Mouse (Mus musculus) ES-E14 (cell line): ENCODE data around the gene Slc4a1. TPM values are rescaled to one million over a fixed set of nuclear protein-coding genes. Genes with fewer than 3 reads are reported as not detected.

Experiments
- DNase-seq: peaks from one replicate; pipeline ENCODE4 v3.0.0-alpha.2; 2013; ENCODE audit warnings: low read depth, low spot score
- H3K27ac ChIP-seq: 2 replicates; pipeline ENCODE4 v1.5.1; 2012; ENCODE audit warnings: low read depth, mild to moderate bottlenecking, low read length, moderate library complexity, mixed read lengths; ENCODE audit not compliant: poor library complexity, insufficient read depth, severe bottlenecking
- H3K36me3 ChIP-seq: 2 replicates; pipeline ENCODE4 v1.6.1; 2012; ENCODE audit warnings: mild to moderate bottlenecking, low read length, moderate library complexity, mixed read lengths; ENCODE audit not compliant: control insufficient read depth, poor library complexity, insufficient read depth, severe bottlenecking
- H3K4me1 ChIP-seq, 2 experiments: fragments of 150-350 bp in 1 of 2; sonication (generic) in 1 of 2; 2 replicates each; pipeline ENCODE4 v1.6.1; 2012; ENCODE audit warnings: low read length in 2 of 2, mild to moderate bottlenecking in 1 of 2, mixed read lengths in 1 of 2; ENCODE audit not compliant: control insufficient read depth in 2 of 2, insufficient read depth in 2 of 2, poor library complexity in 1 of 2
- H3K4me3 ChIP-seq, 2 experiments: fragments of 150-350 bp in 1 of 2; sonication (generic) in 1 of 2; 2 replicates each; pipeline ENCODE4 v1.5.1; 2012; ENCODE audit warnings: low read length in 2 of 2, low read depth in 1 of 2, mild to moderate bottlenecking in 1 of 2, mixed read lengths in 1 of 2; ENCODE audit not compliant: insufficient read depth in 1 of 2, poor library complexity in 1 of 2, severe bottlenecking in 1 of 2
- H3K9ac ChIP-seq: 2 replicates; pipeline ENCODE4 v1.6.1; 2012; ENCODE audit warnings: low read depth, mild to moderate bottlenecking, low read length, mixed read lengths; ENCODE audit not compliant: poor library complexity, insufficient read depth, severe bottlenecking
- H3K9me3 ChIP-seq: fragments of 150-350 bp; sonication (generic); 2 replicates; pipeline ENCODE4 v1.6.1; 2012; ENCODE audit warnings: low read depth, mild to moderate bottlenecking, low read length; ENCODE audit not compliant: control insufficient read depth, insufficient read depth
- CHD2 ChIP-seq: IDR thresholded peaks from 2 replicates; pipeline ENCODE4 v1.6.1; 2014; ENCODE audit warnings: mild to moderate bottlenecking, low read depth, low read length, inconsistent platforms
- HCFC1 ChIP-seq: IDR thresholded peaks from 2 replicates; pipeline ENCODE4 v1.6.1; 2012; ENCODE audit warnings: low read length, inconsistent platforms, borderline replicate concordance; ENCODE audit not compliant: insufficient read depth
- MAFK ChIP-seq: IDR thresholded peaks from 2 replicates; pipeline ENCODE4 v1.6.1; 2014; ENCODE audit warnings: mild to moderate bottlenecking, low read depth, low read length, inconsistent platforms; ENCODE audit not compliant: insufficient read depth
- ZC3H11A ChIP-seq: IDR thresholded peaks from 2 replicates; pipeline ENCODE4 v1.6.1; 2012; ENCODE audit warnings: low read depth, mild to moderate bottlenecking, inconsistent platforms, low read length, borderline replicate concordance
- ZNF384 ChIP-seq: IDR thresholded peaks from 2 replicates; pipeline ENCODE4 v1.6.1; 2012; ENCODE audit warnings: low read depth, low read length, inconsistent platforms
- in situ Hi-C, 2 experiments: fragments of 600-800 bp; cut with MboI; formaldehyde crosslinking; loops; one replicate each; pipeline ENCODE4 v1.15.1; 2025; ENCODE audit warnings: low sequenced_read_pairs in 2 of 2, inconsistent platforms in 1 of 2; ENCODE audit not compliant: unreplicated experiment in 2 of 2
- total RNA-seq: library from RNA; depleted of rRNA; stranded (reverse); fragments of 300-350 nt; gene quantifications from 2 replicates; pipeline ENCODE4 v1.2.3, GENCODE M21; 2012

The Slc4a1 gene
- total RNA-seq, 1 experiment, result 0.18 TPM

- TF ChIP-seq MAFK (no peak), HCFC1 (no peak), ZC3H11A (no peak), ZNF384 (no peak), CHD2 (no peak)
- Histone ChIP-seq H3K9ac (no peak overlapping the region), H3K36me3 (peaks cover 72% of the 10 kb centered on the region), H3K4me3 (no peak overlapping the region), H3K9me3 (no peaks in the 10 kb centered on the region), H3K4me1 (peaks cover 6 to 28% of the 10 kb centered on the region in 2 experiments; a peak in 3 of 4 replicates), H3K27ac (no peak overlapping the region)
- no peak for DNase-seq
- in situ Hi-C loops, result no loop called here
These were observed 53.4 kb downstream of the Slc4a1 start for GRCm38 (mm10) chr11:102312586-102312985.

- Histone ChIP-seq H3K36me3 (peaks cover 78% of the 10 kb centered on the region), H3K9me3 (no peaks in the 10 kb centered on the region), H3K4me3 (no peak overlapping the region), H3K9ac (no peak overlapping the region), H3K4me1 (peaks cover 6 to 28% of the 10 kb centered on the region in 2 experiments; a peak in 3 of 4 replicates), H3K27ac (no peak overlapping the region)
- in situ Hi-C loops, result no loop called here
- no peak for DNase-seq
- no peak for TF ChIP-seq ZC3H11A
- TF ChIP-seq CHD2, result no peak
- TF ChIP-seq ZNF384, result no peak
- TF ChIP-seq MAFK, result no peak
- no peak for TF ChIP-seq HCFC1
These were observed 54.0 kb downstream of the Slc4a1 start for GRCm38 (mm10) chr11:102311966-102312365.

GRCm38 (mm10) chr11:102310768-102311695, 55.0 kb downstream of the Slc4a1 start:
- Histone ChIP-seq H3K4me1 (peaks cover 6 to 30% of the 10 kb centered on the region in 2 experiments; a peak in 3 of 4 replicates), H3K36me3 (peaks cover 88% of the 10 kb centered on the region), H3K27ac (peak overlapping the region; percentile 17), H3K4me3 (peak overlapping the region; percentile 5 to 61; a peak in 3 of 4 replicates), H3K9me3 (no peaks in the 10 kb centered on the region), H3K9ac (peak overlapping the region; percentile 60)
- TF ChIP-seq HCFC1 (no peak), CHD2 (no peak), ZNF384 (no peak), ZC3H11A (no peak), MAFK (no peak)
- in situ Hi-C loops, result no loop called here
- no peak for DNase-seq

GRCm38 (mm10) chr11:102309821-102310617, 56.0 kb downstream of the Slc4a1 start:
- Histone ChIP-seq H3K4me3 (peak overlapping the region; percentile 61 to 67; a peak in 3 of 4 replicates), H3K4me1 (peaks cover 6 to 31% of the 10 kb centered on the region in 2 experiments; a peak in 3 of 4 replicates), H3K27ac (peak overlapping the region; percentile 17), H3K9ac (peak overlapping the region; percentile 60), H3K9me3 (no peaks in the 10 kb centered on the region), H3K36me3 (peaks cover 88% of the 10 kb centered on the region)
- TF ChIP-seq ZC3H11A (no peak), HCFC1 (no peak), CHD2 (no peak), MAFK (no peak), ZNF384 (no peak)
- DNase-seq, result no peak
- in situ Hi-C loops, result no loop called here
